In genomic region chr17:6624926-6625558, GRCm38 (mm10) we compare ENCODE assay signal across 8 mouse cellular contexts. TPM values are rescaled to one million over a fixed set of nuclear protein-coding genes. Genes with fewer than 3 reads are reported as not detected.
DNase-seq lines count a peak whose midpoint lies in the region; ATAC-seq and TF ChIP-seq lines count a peak whose summit lies in the region.
"Not testable (repeated sequence)": the region's sequence is repeated elsewhere in the genome, so short reads cannot be mapped to it uniquely, and the experiment has no call there.
"Had no signal": no experiment of that assay in that cellular context is flagged by ENCODE, and none has a peak within 500 bp of the region (broad histone marks: within the 10 kb centered on the region; RNA-seq: fewer than 3 reads in every experiment).

No protein-coding gene starts in this region.

- TF ChIP-seq CTCF in hindbrain, postnatal 0 days (IDR thresholded peaks at IDR 0.05; ENCODE audit: low read depth); lung, postnatal 0 days (IDR thresholded peaks at IDR 0.05): not testable (repeated sequence)

- H3K9me3 ChIP-seq in embryonic facial prominence, embryonic 14.5 days (ENCODE audit: control insufficient read depth, low read length); heart, embryonic 14.5 days (ENCODE audit: control insufficient read depth, low read length); hindbrain, postnatal 0 days (ENCODE audit: low read length); limb, embryonic 13.5 days; lung, postnatal 0 days (ENCODE audit: low read length): not testable (repeated sequence)

- not testable (repeated sequence) for H3K4me1 ChIP-seq in embryonic facial prominence, embryonic 14.5 days (ENCODE audit: control insufficient read depth, insufficient read depth, low read length); heart, embryonic 14.5 days (ENCODE audit: control insufficient read depth in 2 of 2, insufficient read depth in 2 of 2, low read length in 2 of 2); hindbrain, postnatal 0 days (ENCODE audit: insufficient read depth, low read length); limb, embryonic 13.5 days; lung, postnatal 0 days (ENCODE audit: insufficient read depth, low read depth, low read length)

- WGBS in embryonic facial prominence, embryonic 14.5 days: 33% methylated on average over 1 of the region's 6 CpGs
- WGBS in heart, embryonic 14.5 days: 53% methylated on average over 1 of the region's 6 CpGs
- WGBS in hindbrain, postnatal 0 days: 56% methylated on average over 1 of the region's 6 CpGs
- WGBS in limb, embryonic 13.5 days: 45% methylated on average over 2 of the region's 6 CpGs
- whole genome bisulfite sequencing in lung, postnatal 0 days: 50% methylated on average over 1 of the region's 6 CpGs

- DNase-seq in embryonic facial prominence, embryonic 14.5 days (ENCODE audit: low spot score); hindbrain, postnatal 0 days (ENCODE audit: low spot score); lung, postnatal 0 days (ENCODE audit: low spot score): not testable (repeated sequence)

- ATAC-seq in embryonic facial prominence, embryonic 14.5 days (ENCODE audit: low read depth): peak; percentile 63; the same call in 1 of the 2 replicates
- peak; percentile 69 for ATAC-seq in frontal cortex, adult (ENCODE audit: low TSS enrichment)
- ATAC-seq in heart, embryonic 14.5 days (ENCODE audit: insufficient number of reproducible peaks, insufficient read depth, low FRiP score, low read depth): peak; percentile 54; the same call in 1 of the 2 replicates
- ATAC-seq in hindbrain, postnatal 0 days: 0 out of 2 replicates have a peak, but pooled peaks have one; percentile 30
- peak; percentile 59; the same call in 1 of the 2 replicates for ATAC-seq in limb, embryonic 13.5 days (ENCODE audit: low FRiP score, low read depth)
- peak; percentile 30; the same call in 1 of the 2 replicates for ATAC-seq in lung, postnatal 0 days

- H3K27me3 ChIP-seq in embryonic facial prominence, embryonic 14.5 days (replicated peaks; ENCODE audit: control insufficient read depth, insufficient read depth, low read length); heart, embryonic 14.5 days (ENCODE audit: control insufficient read depth, insufficient read depth, low read length); hindbrain, postnatal 0 days (ENCODE audit: insufficient read depth, low read length); limb, embryonic 13.5 days; lung, postnatal 0 days (replicated peaks; ENCODE audit: insufficient read depth, low read length): not testable (repeated sequence)

- not testable (repeated sequence) for TF ChIP-seq EP300 in lung, postnatal 0 days (IDR thresholded peaks at IDR 0.05)

- H3K36me3 ChIP-seq in embryonic facial prominence, embryonic 14.5 days (ENCODE audit: control insufficient read depth, insufficient read depth, low read length); heart, embryonic 14.5 days (ENCODE audit: control insufficient read depth, insufficient read depth, low read length); hindbrain, postnatal 0 days (ENCODE audit: insufficient read depth, low read length); limb, embryonic 13.5 days; lung, postnatal 0 days (ENCODE audit: insufficient read depth, low read length): not testable (repeated sequence)

- not testable (repeated sequence) for H3K4me2 ChIP-seq in embryonic facial prominence, embryonic 14.5 days (ENCODE audit: low read depth, low read length); heart, embryonic 14.5 days (ENCODE audit: low read length); hindbrain, postnatal 0 days (ENCODE audit: low read depth, low read length); limb, embryonic 13.5 days (replicated peaks); lung, postnatal 0 days (replicated peaks; ENCODE audit: low read depth, low read length)

- not testable (repeated sequence) for H3K4me3 ChIP-seq in embryonic facial prominence, embryonic 14.5 days (ENCODE audit: low read depth, low read length); heart, embryonic 14.5 days (ENCODE audit: control insufficient read depth in 1 of 2, insufficient read depth in 1 of 2, low read depth in 1 of 2, low read length in 2 of 2); hindbrain, postnatal 0 days (ENCODE audit: low read length); limb, embryonic 13.5 days; lung, postnatal 0 days (ENCODE audit: low read depth, low read length)

- not testable (repeated sequence) for H3K9ac ChIP-seq in embryonic facial prominence, embryonic 14.5 days (ENCODE audit: low read depth, low read length); heart, embryonic 14.5 days (ENCODE audit: low read length); hindbrain, postnatal 0 days (replicated peaks; ENCODE audit: low read length); limb, embryonic 13.5 days; lung, postnatal 0 days (replicated peaks; ENCODE audit: low read depth)

- H3K27ac ChIP-seq in embryonic facial prominence, embryonic 14.5 days (replicated peaks; ENCODE audit: low read depth, low read length); heart, embryonic 14.5 days (replicated peaks in 1 of 2; ENCODE audit: control insufficient read depth in 1 of 2, insufficient read depth in 1 of 2, low read depth in 2 of 2, low read length in 2 of 2); hindbrain, postnatal 0 days; limb, embryonic 13.5 days; lung, postnatal 0 days (ENCODE audit: low read length): not testable (repeated sequence)

RNA-seq across cellular contexts. Expression of gene Dynlt1c, which starts 23.6 kb away (rescaled TPM):
- polyA plus RNA-seq in embryonic facial prominence, embryonic 14.5 days (2014; fragmentation: Nextera tagmentation; extraction: Ambion mirVana): 24.1 and 25.6 TPM in 2 replicates
- polyA plus RNA-seq in heart, embryonic 14.5 days (2014; fragmentation: Nextera tagmentation; extraction: Ambion mirVana): 22.9 and 24.8 TPM in 2 replicates
- total RNA-seq in hindbrain, postnatal 0 days (2014; rRNA removed): 15.4 and 20.5 TPM in 2 replicates
- 14.7 and 22.5 TPM in 2 replicates for polyA plus RNA-seq in hindbrain, postnatal 0 days (2015; fragmentation: Nextera tagmentation; extraction: Ambion mirVana)
- 58.3 and 62.3 TPM in 2 replicates for polyA plus RNA-seq in limb, embryonic 13.5 days (2015; fragmentation: Nextera tagmentation; extraction: Ambion mirVana)
- 29.1 and 30.1 TPM in 2 replicates for polyA plus RNA-seq in lung, postnatal 0 days (2015; fragmentation: Nextera tagmentation; extraction: Ambion mirVana)

RNA-seq across cellular contexts. Expression of gene Dynlt1f, which starts 30.7 kb away (rescaled TPM):
- polyA plus RNA-seq in embryonic facial prominence, embryonic 14.5 days (2014; fragmentation: Nextera tagmentation; extraction: Ambion mirVana): 254 and 264 TPM in 2 replicates
- 241 and 265 TPM in 2 replicates for polyA plus RNA-seq in heart, embryonic 14.5 days (2014; fragmentation: Nextera tagmentation; extraction: Ambion mirVana)
- total RNA-seq in hindbrain, postnatal 0 days (2014; rRNA removed): 108 and 138 TPM in 2 replicates
- polyA plus RNA-seq in hindbrain, postnatal 0 days (2015; fragmentation: Nextera tagmentation; extraction: Ambion mirVana): 294 and 303 TPM in 2 replicates
- 255 and 264 TPM in 2 replicates for polyA plus RNA-seq in limb, embryonic 13.5 days (2015; fragmentation: Nextera tagmentation; extraction: Ambion mirVana)
- polyA plus RNA-seq in lung, postnatal 0 days (2015; fragmentation: Nextera tagmentation; extraction: Ambion mirVana): 185 and 188 TPM in 2 replicates

RNA-seq across cellular contexts. Expression of gene Sytl3, which starts 33.9 kb away (rescaled TPM):
- 0.43 and 0.70 TPM in 2 replicates for polyA plus RNA-seq in embryonic facial prominence, embryonic 14.5 days (2014; fragmentation: Nextera tagmentation; extraction: Ambion mirVana)
- 0.30 TPM in 1 of 2 replicates, not detected in the other for polyA plus RNA-seq in heart, embryonic 14.5 days (2014; fragmentation: Nextera tagmentation; extraction: Ambion mirVana)
- 0.32 and 0.42 TPM in 2 replicates for total RNA-seq in hindbrain, postnatal 0 days (2014; rRNA removed)
- polyA plus RNA-seq in hindbrain, postnatal 0 days (2015; fragmentation: Nextera tagmentation; extraction: Ambion mirVana): 0.73 and 0.79 TPM in 2 replicates
- not detected in 2 replicates for polyA plus RNA-seq in limb, embryonic 13.5 days (2015; fragmentation: Nextera tagmentation; extraction: Ambion mirVana)
- polyA plus RNA-seq in lung, postnatal 0 days (2015; fragmentation: Nextera tagmentation; extraction: Ambion mirVana): 0.40 and 0.67 TPM in 2 replicates
- polyA plus RNA-seq: embryonic facial prominence, embryonic 10.5 days; forebrain, embryonic 11.5 days had no signal
